Mouse (Mus musculus): ENCODE measurements at regions not wholly inside any gene's neighbourhood (a gene's known extent, or its start where the extent isn't known, plus 50 kb on each side); places are given as distances from the start of the nearest gene placed in this dataset.

GRCm38 (mm10) chr5:97223238-97223857, 112.0 kb upstream of the Paqr3 start:
- no peak for TF ChIP-seq CTCF (conservative IDR thresholded peaks at IDR 0.05; ENCODE audit: insufficient read depth, insufficient read length, low read depth, low read length)
- TF ChIP-seq POLR2A (IDR thresholded peaks at IDR 0.05; ENCODE audit: low read depth, low read length): no peak
